In genomic region chr7:24869080-24869479, GRCm38 (mm10) we compare ENCODE assay signal across 31 mouse cellular contexts. TPM values are rescaled to one million over a fixed set of nuclear protein-coding genes. Genes with fewer than 3 reads are reported as not detected.
DNase-seq lines count a peak whose midpoint lies in the region; ATAC-seq and TF ChIP-seq lines count a peak whose summit lies in the region.
"Had no signal": no experiment of that assay in that cellular context is flagged by ENCODE, and none has a peak within 500 bp of the region (broad histone marks: within the 10 kb centered on the region; RNA-seq: fewer than 3 reads in every experiment).

No protein-coding gene starts in this region.

- whole genome bisulfite sequencing in forebrain, embryonic 12.5 days = 30% methylated on average over 17 of the region's 17 CpGs
- 18% methylated on average over 17 of the region's 17 CpGs for WGBS in forebrain, postnatal 0 days
- 62% methylated on average over 17 of the region's 17 CpGs for WGBS in midbrain, embryonic 10.5 days
- 35% methylated on average over 17 of the region's 17 CpGs for WGBS in midbrain, postnatal 0 days

- no peaks in the 10 kb centered on the region for H3K36me3 ChIP-seq in forebrain, embryonic 12.5 days (replicated peaks)
- H3K36me3 ChIP-seq in forebrain, postnatal 0 days (ENCODE audit: insufficient read depth) = no peaks in the 10 kb centered on the region
- no peaks in the 10 kb centered on the region for H3K36me3 ChIP-seq in midbrain, embryonic 10.5 days
- no peaks in the 10 kb centered on the region for H3K36me3 ChIP-seq in midbrain, postnatal 0 days (ENCODE audit: insufficient read depth, low read length)
- H3K36me3 ChIP-seq: embryonic facial prominence, embryonic 12.5 days; embryonic facial prominence, embryonic 15.5 days; forebrain, embryonic 15.5 days; hindbrain, embryonic 12.5 days; hindbrain, embryonic 15.5 days had no signal

- no peak for DNase-seq in forebrain, postnatal 0 days
- peak; percentile 13 for DNase-seq in midbrain, embryonic 10.5 days (ENCODE audit: low spot score)
- DNase-seq in midbrain, postnatal 0 days (ENCODE audit: low spot score) = no peak
- peak; percentile 69 for DNase-seq in brain, embryonic 14.5 days (ENCODE audit: low read depth)
- no peak for DNase-seq in T-cell, adult 2 months (ENCODE audit: low spot score)
- DNase-seq: adrenal gland, postnatal 10 days; adrenal gland, postnatal 36 days; cerebellum, adult 11 months; cerebellum, adult 2 months; cerebellum, adult 9-11 months; cerebellum, postnatal 25 days; gastrocnemius, adult 2 months; gastrocnemius, postnatal 14 days; heart, adult 2 months had no signal

- no peaks in the 10 kb centered on the region for H3K9me3 ChIP-seq in forebrain, embryonic 12.5 days
- no peaks in the 10 kb centered on the region for H3K9me3 ChIP-seq in forebrain, postnatal 0 days (ENCODE audit: low read length)
- 0 out of 2 replicates have a peak, but pooled peaks cover 6% of the 10 kb centered on the region for H3K9me3 ChIP-seq in midbrain, embryonic 10.5 days (replicated peaks)
- no peaks in the 10 kb centered on the region for H3K9me3 ChIP-seq in midbrain, postnatal 0 days (ENCODE audit: low read length)
- H3K9me3 ChIP-seq: embryonic facial prominence, embryonic 15.5 days; forebrain, embryonic 15.5 days; hindbrain, embryonic 15.5 days had no signal

- no peak overlapping the region for H3K9ac ChIP-seq in forebrain, embryonic 12.5 days
- H3K9ac ChIP-seq in forebrain, postnatal 0 days = no peak overlapping the region
- no peak overlapping the region for H3K9ac ChIP-seq in midbrain, postnatal 0 days (replicated peaks; ENCODE audit: low read length, poor library complexity, severe bottlenecking)
- H3K9ac ChIP-seq: embryonic facial prominence, embryonic 12.5 days; embryonic facial prominence, embryonic 15.5 days; forebrain, embryonic 15.5 days; hindbrain, embryonic 12.5 days; hindbrain, embryonic 15.5 days had no signal

- no peak for TF ChIP-seq POLR2A in brain, embryonic 14.5 days (IDR thresholded peaks at IDR 0.05; ENCODE audit: borderline replicate concordance, extremely low read depth, insufficient read depth, insufficient read length, poor library complexity, severe bottlenecking)

- H3K4me2 ChIP-seq in forebrain, embryonic 12.5 days = no peak overlapping the region
- H3K4me2 ChIP-seq in forebrain, postnatal 0 days (ENCODE audit: low read depth) = no peak overlapping the region
- H3K4me2 ChIP-seq in midbrain, postnatal 0 days (ENCODE audit: low read depth, low read length, poor library complexity, severe bottlenecking) = no peak overlapping the region
- H3K4me2 ChIP-seq: embryonic facial prominence, embryonic 12.5 days; forebrain, embryonic 15.5 days; heart, embryonic 11.5 days had no signal

- peak; percentile 36; the same call in 1 of the 2 replicates for ATAC-seq in forebrain, embryonic 12.5 days (ENCODE audit: low FRiP score)
- ATAC-seq in forebrain, postnatal 0 days = no peak
- no peak for ATAC-seq in midbrain, postnatal 0 days (ENCODE audit: low FRiP score)
- ATAC-seq: forebrain, embryonic 15.5 days; intestine, postnatal 0 days had no signal

- peaks cover 11% of the 10 kb centered on the region; the same call in 1 of the 2 replicates for H3K4me1 ChIP-seq in forebrain, embryonic 12.5 days
- no peaks in the 10 kb centered on the region for H3K4me1 ChIP-seq in forebrain, postnatal 0 days (ENCODE audit: insufficient read depth)
- H3K4me1 ChIP-seq in midbrain, embryonic 10.5 days = peaks cover 11% of the 10 kb centered on the region
- no peaks in the 10 kb centered on the region for H3K4me1 ChIP-seq in midbrain, postnatal 0 days (ENCODE audit: insufficient read depth, low read length)
- H3K4me1 ChIP-seq: embryonic facial prominence, embryonic 12.5 days; embryonic facial prominence, embryonic 15.5 days; hindbrain, embryonic 12.5 days; hindbrain, embryonic 15.5 days had no signal

- no peak for TF ChIP-seq CTCF in forebrain, postnatal 0 days (IDR thresholded peaks at IDR 0.05; ENCODE audit: low read depth)
- TF ChIP-seq CTCF in midbrain, postnatal 0 days (IDR thresholded peaks at IDR 0.05) = no peak
- no peak for TF ChIP-seq CTCF in brain, embryonic 14.5 days (IDR thresholded peaks at IDR 0.05; ENCODE audit: borderline replicate concordance, extremely low read depth, insufficient read depth, insufficient read length)

- H3K27ac ChIP-seq in forebrain, embryonic 12.5 days = no peak overlapping the region
- no peak overlapping the region for H3K27ac ChIP-seq in forebrain, postnatal 0 days (ENCODE audit: low read depth, low read length)
- H3K27ac ChIP-seq in midbrain, embryonic 10.5 days (replicated peaks) = no peak overlapping the region
- H3K27ac ChIP-seq in midbrain, postnatal 0 days (ENCODE audit: low read depth, low read length) = no peak overlapping the region
- H3K27ac ChIP-seq: embryonic facial prominence, embryonic 12.5 days; embryonic facial prominence, embryonic 15.5 days; forebrain, embryonic 15.5 days; gastrocnemius, adult 2 months; heart, adult 2 months; hindbrain, embryonic 12.5 days; hindbrain, embryonic 15.5 days had no signal

- peaks cover 8% of the 10 kb centered on the region for H3K27me3 ChIP-seq in forebrain, embryonic 12.5 days
- H3K27me3 ChIP-seq in forebrain, postnatal 0 days (ENCODE audit: insufficient read depth, low read length) = no peaks in the 10 kb centered on the region
- peaks cover 20% of the 10 kb centered on the region for H3K27me3 ChIP-seq in midbrain, embryonic 10.5 days (ENCODE audit: low read depth, poor library complexity, severe bottlenecking)
- H3K27me3 ChIP-seq in midbrain, postnatal 0 days (ENCODE audit: insufficient read depth, low read length) = no peaks in the 10 kb centered on the region
- H3K27me3 ChIP-seq: embryonic facial prominence, embryonic 15.5 days; forebrain, embryonic 15.5 days; hindbrain, embryonic 15.5 days had no signal

- no peak overlapping the region for H3K4me3 ChIP-seq in forebrain, embryonic 12.5 days (replicated peaks)
- H3K4me3 ChIP-seq in forebrain, postnatal 0 days (ENCODE audit: low read depth, low read length) = no peak overlapping the region
- no peak overlapping the region for H3K4me3 ChIP-seq in midbrain, embryonic 10.5 days
- H3K4me3 ChIP-seq in midbrain, postnatal 0 days (ENCODE audit: low read depth, low read length) = no peak overlapping the region
- H3K4me3 ChIP-seq: embryonic facial prominence, embryonic 12.5 days; embryonic facial prominence, embryonic 15.5 days; forebrain, embryonic 15.5 days; gastrocnemius, adult 2 months; heart, adult 2 months; hindbrain, embryonic 12.5 days; hindbrain, embryonic 15.5 days had no signal

RNA-seq across cellular contexts. Expression of gene Lypd4, which starts 0.7 kb away (rescaled TPM):
- not detected in 2 replicates for polyA plus RNA-seq in forebrain, embryonic 12.5 days (2016; fragmentation: Nextera tagmentation; extraction: Ambion mirVana)
- total RNA-seq in forebrain, postnatal 0 days (2014; rRNA removed) = not detected in 2 replicates
- polyA plus RNA-seq in forebrain, postnatal 0 days (2015; fragmentation: Nextera tagmentation; extraction: Ambion mirVana) = not detected in 2 replicates
- polyA plus RNA-seq in midbrain, embryonic 10.5 days (2016; fragmentation: Nextera tagmentation; extraction: Ambion mirVana) = not detected in 2 replicates
- 0.19 TPM in 1 of 2 replicates, not detected in the other for total RNA-seq in midbrain, postnatal 0 days (2014; rRNA removed)
- polyA plus RNA-seq in midbrain, postnatal 0 days (2015; fragmentation: Nextera tagmentation; extraction: Ambion mirVana) = 0.16 and 0.28 TPM in 2 replicates
- 0.08 TPM in 1 of 2 replicates, not detected in the other for polyA plus RNA-seq in brain, embryonic 14.5 days (2012; rRNA removed)
- total RNA-seq: adrenal gland, adult 18-20 months; adrenal gland, postnatal 10 days; adrenal gland, postnatal 36 days; common myeloid progenitor, adult 5-6 weeks; gastrocnemius, adult 2 months; gastrocnemius, postnatal 14 days; gastrocnemius, postnatal 4 days; heart, adult 2 months; heart, postnatal 25 days; hematopoietic stem cell, adult 5-6 weeks had no signal
- polyA plus RNA-seq: cerebellum, adult 2 months; embryonic facial prominence, embryonic 12.5 days; embryonic facial prominence, embryonic 15.5 days; forebrain, embryonic 15.5 days; frontal cortex, adult 2 months; heart, embryonic 11.5 days; heart, embryonic 14.5 days; heart, postnatal 0 days; hindbrain, embryonic 12.5 days; hindbrain, embryonic 15.5 days; intestine, embryonic 14.5 days; intestine, postnatal 0 days had no signal

RNA-seq across cellular contexts. Expression of gene Dmrtc2, which starts 0.8 kb away (rescaled TPM):
- 0.24 TPM in 1 of 2 replicates, not detected in the other for polyA plus RNA-seq in forebrain, embryonic 12.5 days (2016; fragmentation: Nextera tagmentation; extraction: Ambion mirVana)
- total RNA-seq in forebrain, postnatal 0 days (2014; rRNA removed) = 0.08 TPM in 1 of 2 replicates, not detected in the other
- polyA plus RNA-seq in forebrain, postnatal 0 days (2015; fragmentation: Nextera tagmentation; extraction: Ambion mirVana) = 0.23 and 0.28 TPM in 2 replicates
- polyA plus RNA-seq in midbrain, embryonic 10.5 days (2016; fragmentation: Nextera tagmentation; extraction: Ambion mirVana) = 0.14 TPM in 1 of 2 replicates, not detected in the other
- total RNA-seq in midbrain, postnatal 0 days (2014; rRNA removed) = 0.11 TPM in 1 of 2 replicates, not detected in the other
- 0.31 and 0.70 TPM in 2 replicates for polyA plus RNA-seq in midbrain, postnatal 0 days (2015; fragmentation: Nextera tagmentation; extraction: Ambion mirVana)
- 0.08 and 0.11 TPM in 2 replicates for polyA plus RNA-seq in brain, embryonic 14.5 days (2012; rRNA removed)
- total RNA-seq: adrenal gland, adult 18-20 months; adrenal gland, postnatal 10 days; adrenal gland, postnatal 36 days; common myeloid progenitor, adult 5-6 weeks; gastrocnemius, adult 2 months; gastrocnemius, postnatal 14 days; gastrocnemius, postnatal 4 days; heart, adult 2 months; heart, postnatal 25 days; hematopoietic stem cell, adult 5-6 weeks had no signal
- polyA plus RNA-seq: cerebellum, adult 2 months; embryonic facial prominence, embryonic 12.5 days; forebrain, embryonic 15.5 days; frontal cortex, adult 2 months; heart, adult 2 months; heart, embryonic 11.5 days; heart, embryonic 14.5 days; heart, postnatal 0 days; hindbrain, embryonic 12.5 days; intestine, embryonic 14.5 days; intestine, postnatal 0 days had no signal

RNA-seq across cellular contexts. Expression of gene Gm9844, which starts 7.1 kb away (rescaled TPM):
- polyA plus RNA-seq in forebrain, embryonic 12.5 days (2016; fragmentation: Nextera tagmentation; extraction: Ambion mirVana) = 24.7 and 28.6 TPM in 2 replicates
- 26.5 and 99.9 TPM in 2 replicates for total RNA-seq in forebrain, postnatal 0 days (2014; rRNA removed)
- polyA plus RNA-seq in forebrain, postnatal 0 days (2015; fragmentation: Nextera tagmentation; extraction: Ambion mirVana) = 35.2 and 38.2 TPM in 2 replicates
- polyA plus RNA-seq in midbrain, embryonic 10.5 days (2016; fragmentation: Nextera tagmentation; extraction: Ambion mirVana) = 15.7 and 17.2 TPM in 2 replicates
- 5.9 and 13.5 TPM in 2 replicates for total RNA-seq in midbrain, postnatal 0 days (2014; rRNA removed)
- 33.2 and 44.4 TPM in 2 replicates for polyA plus RNA-seq in midbrain, postnatal 0 days (2015; fragmentation: Nextera tagmentation; extraction: Ambion mirVana)
- 42.6 and 58.0 TPM in 2 replicates for polyA plus RNA-seq in brain, embryonic 14.5 days (2012; rRNA removed)
- total RNA-seq: adrenal gland, adult 18-20 months; adrenal gland, postnatal 36 days; gastrocnemius, adult 2 months; heart, adult 2 months; heart, postnatal 25 days had no signal

RNA-seq across cellular contexts. Expression of gene Rps19, which starts 15.1 kb away (rescaled TPM):
- 1,399 and 1,518 TPM in 2 replicates for polyA plus RNA-seq in forebrain, embryonic 12.5 days (2016; fragmentation: Nextera tagmentation; extraction: Ambion mirVana)
- total RNA-seq in forebrain, postnatal 0 days (2014; rRNA removed) = 581 and 723 TPM in 2 replicates
- 1,350 and 1,888 TPM in 2 replicates for polyA plus RNA-seq in forebrain, postnatal 0 days (2015; fragmentation: Nextera tagmentation; extraction: Ambion mirVana)
- 1,942 and 2,205 TPM in 2 replicates for polyA plus RNA-seq in midbrain, embryonic 10.5 days (2016; fragmentation: Nextera tagmentation; extraction: Ambion mirVana)
- 364 and 448 TPM in 2 replicates for total RNA-seq in midbrain, postnatal 0 days (2014; rRNA removed)
- polyA plus RNA-seq in midbrain, postnatal 0 days (2015; fragmentation: Nextera tagmentation; extraction: Ambion mirVana) = 1,202 and 1,286 TPM in 2 replicates
- 624 and 715 TPM in 2 replicates for polyA plus RNA-seq in brain, embryonic 14.5 days (2012; rRNA removed)

RNA-seq across cellular contexts. Expression of gene Cd79a, which starts 28.1 kb away (rescaled TPM):
- 0.22 TPM in 1 of 2 replicates, not detected in the other for polyA plus RNA-seq in forebrain, embryonic 12.5 days (2016; fragmentation: Nextera tagmentation; extraction: Ambion mirVana)
- 0.15 and 0.33 TPM in 2 replicates for total RNA-seq in forebrain, postnatal 0 days (2014; rRNA removed)
- polyA plus RNA-seq in forebrain, postnatal 0 days (2015; fragmentation: Nextera tagmentation; extraction: Ambion mirVana) = 0.47 and 0.54 TPM in 2 replicates
- 0.15 and 0.23 TPM in 2 replicates for polyA plus RNA-seq in midbrain, embryonic 10.5 days (2016; fragmentation: Nextera tagmentation; extraction: Ambion mirVana)
- total RNA-seq in midbrain, postnatal 0 days (2014; rRNA removed) = 0.27 and 0.42 TPM in 2 replicates
- polyA plus RNA-seq in midbrain, postnatal 0 days (2015; fragmentation: Nextera tagmentation; extraction: Ambion mirVana) = 0.82 and 0.85 TPM in 2 replicates
- 0.31 and 0.67 TPM in 2 replicates for polyA plus RNA-seq in brain, embryonic 14.5 days (2012; rRNA removed)
- total RNA-seq: common myeloid progenitor, adult 5-6 weeks; gastrocnemius, adult 2 months; hematopoietic stem cell, adult 5-6 weeks had no signal
- polyA plus RNA-seq: heart, embryonic 14.5 days had no signal

Comparison
In these comparisons a context has a peak if more than half of its experiments do, and no peak if none do; other contexts are left out.
1. DNase-seq: peak in midbrain, embryonic 10.5 days (single experiment) and brain, embryonic 14.5 days (single experiment); none in forebrain, postnatal 0 days (single experiment), midbrain, postnatal 0 days (single experiment) and T-cell, adult 2 months (single experiment).